Mouse (Mus musculus): ENCODE results near the gene Tgfb2. TPM values are rescaled to one million over a fixed set of nuclear protein-coding genes. Genes with fewer than 3 reads are reported as not detected.

The Tgfb2 gene
- total RNA-seq, 1 experiment = 10.4 TPM

GRCm38 (mm10) chr1:186735537-186735936 lies 29.7 kb upstream of the Tgfb2 start:
- in situ Hi-C loops (cut with MboI; ENCODE audit: low sequenced_read_pairs in 2 of 2, unreplicated experiment in 2 of 2) = no loop called here
- Histone ChIP-seq H3K36me3 (ENCODE audit: control insufficient read depth, insufficient read depth, low read length, poor library complexity, severe bottlenecking) (peaks cover 53% of the 10 kb centered on the region), H3K4me1 (ENCODE audit: control insufficient read depth in 2 of 2, insufficient read depth in 2 of 2, low read length in 2 of 2, poor library complexity in 1 of 2) (no peaks in the 10 kb centered on the region; a peak in 1 of 4 replicates), H3K9me3 (ENCODE audit: control insufficient read depth, insufficient read depth, low read depth, low read length) (no peaks in the 10 kb centered on the region), H3K4me3 (ENCODE audit: insufficient read depth in 1 of 2, low read depth in 1 of 2, low read length in 2 of 2, poor library complexity in 1 of 2, severe bottlenecking in 1 of 2) (no peak overlapping the region), H3K9ac (ENCODE audit: insufficient read depth, low read depth, low read length, poor library complexity, severe bottlenecking) (no peak overlapping the region), H3K27ac (ENCODE audit: insufficient read depth, low read depth, low read length, poor library complexity, severe bottlenecking) (no peak overlapping the region; the same call in 1 of the 2 replicates)
- no peak for DNase-seq (ENCODE audit: low read depth, low spot score)
- TF ChIP-seq CHD2 (IDR thresholded peaks at IDR 0.05; ENCODE audit: low read depth, low read length) = no peak
- TF ChIP-seq MAFK (IDR thresholded peaks at IDR 0.05; ENCODE audit: insufficient read depth, low read depth, low read length) = no peak
- no peak for TF ChIP-seq HCFC1 (IDR thresholded peaks at IDR 0.05; ENCODE audit: borderline replicate concordance, insufficient read depth, low read length)
- no peak for TF ChIP-seq ZC3H11A (IDR thresholded peaks at IDR 0.05; ENCODE audit: borderline replicate concordance, low read depth, low read length)
- TF ChIP-seq ZNF384 (IDR thresholded peaks at IDR 0.05; ENCODE audit: low read depth, low read length) = no peak

- H3K36me3 ChIP-seq (ENCODE audit: control insufficient read depth, insufficient read depth, low read length, poor library complexity, severe bottlenecking) = peaks cover 47% of the 10 kb centered on the region
- in situ Hi-C loops (cut with MboI; ENCODE audit: low sequenced_read_pairs in 2 of 2, unreplicated experiment in 2 of 2) = no loop called here
- H3K9me3 ChIP-seq (ENCODE audit: control insufficient read depth, insufficient read depth, low read depth, low read length) = no peaks in the 10 kb centered on the region
- no peak overlapping the region for H3K4me3 ChIP-seq (ENCODE audit: insufficient read depth in 1 of 2, low read depth in 1 of 2, low read length in 2 of 2, poor library complexity in 1 of 2, severe bottlenecking in 1 of 2)
- H3K4me1 ChIP-seq (ENCODE audit: control insufficient read depth in 2 of 2, insufficient read depth in 2 of 2, low read length in 2 of 2, poor library complexity in 1 of 2) = peaks cover 0 to 2% of the 10 kb centered on the region in 2 experiments; a peak in 1 of 4 replicates
- TF ChIP-seq HCFC1 (IDR thresholded peaks at IDR 0.05; ENCODE audit: borderline replicate concordance, insufficient read depth, low read length) (no peak), ZNF384 (IDR thresholded peaks at IDR 0.05; ENCODE audit: low read depth, low read length) (no peak), ZC3H11A (IDR thresholded peaks at IDR 0.05; ENCODE audit: borderline replicate concordance, low read depth, low read length) (no peak), CHD2 (IDR thresholded peaks at IDR 0.05; ENCODE audit: low read depth, low read length) (no peak), MAFK (IDR thresholded peaks at IDR 0.05; ENCODE audit: insufficient read depth, low read depth, low read length) (no peak)
- no peak overlapping the region for H3K9ac ChIP-seq (ENCODE audit: insufficient read depth, low read depth, low read length, poor library complexity, severe bottlenecking)
- H3K27ac ChIP-seq (ENCODE audit: insufficient read depth, low read depth, low read length, poor library complexity, severe bottlenecking) = no peak overlapping the region
- DNase-seq (ENCODE audit: low read depth, low spot score) = no peak
Observed at GRCm38 (mm10) chr1:186733052-186733451, 27.3 kb upstream of the Tgfb2 start.

- in situ Hi-C loops (cut with MboI; ENCODE audit: low sequenced_read_pairs in 2 of 2, unreplicated experiment in 2 of 2) = no loop called here
- Histone ChIP-seq H3K4me1 (ENCODE audit: control insufficient read depth in 2 of 2, insufficient read depth in 2 of 2, low read length in 2 of 2, poor library complexity in 1 of 2) (peaks cover 0 to 4% of the 10 kb centered on the region in 2 experiments; a peak in 2 of 4 replicates), H3K27ac (ENCODE audit: insufficient read depth, low read depth, low read length, poor library complexity, severe bottlenecking) (no peak overlapping the region), H3K4me3 (ENCODE audit: insufficient read depth in 1 of 2, low read depth in 1 of 2, low read length in 2 of 2, poor library complexity in 1 of 2, severe bottlenecking in 1 of 2) (no peak overlapping the region), H3K9ac (ENCODE audit: insufficient read depth, low read depth, low read length, poor library complexity, severe bottlenecking) (no peak overlapping the region), H3K36me3 (ENCODE audit: control insufficient read depth, insufficient read depth, low read length, poor library complexity, severe bottlenecking) (peaks cover 16% of the 10 kb centered on the region), H3K9me3 (ENCODE audit: control insufficient read depth, insufficient read depth, low read depth, low read length) (no peaks in the 10 kb centered on the region)
- no peak for DNase-seq (ENCODE audit: low read depth, low spot score)
- TF ChIP-seq MAFK (IDR thresholded peaks at IDR 0.05; ENCODE audit: insufficient read depth, low read depth, low read length) = no peak
- TF ChIP-seq ZC3H11A (IDR thresholded peaks at IDR 0.05; ENCODE audit: borderline replicate concordance, low read depth, low read length) = no peak
Observed at GRCm38 (mm10) chr1:186728778-186729177, 23.0 kb upstream of the Tgfb2 start.

- no peaks in the 10 kb centered on the region for H3K9me3 ChIP-seq (ENCODE audit: control insufficient read depth, insufficient read depth, low read depth, low read length)
- peaks cover 0 to 4% of the 10 kb centered on the region in 2 experiments; a peak in 2 of 4 replicates for H3K4me1 ChIP-seq (ENCODE audit: control insufficient read depth in 2 of 2, insufficient read depth in 2 of 2, low read length in 2 of 2, poor library complexity in 1 of 2)
- peaks cover 12% of the 10 kb centered on the region; the same call in 1 of the 2 replicates for H3K36me3 ChIP-seq (ENCODE audit: control insufficient read depth, insufficient read depth, low read length, poor library complexity, severe bottlenecking)
- DNase-seq (ENCODE audit: low read depth, low spot score) = no peak
- no peak overlapping the region for H3K9ac ChIP-seq (ENCODE audit: insufficient read depth, low read depth, low read length, poor library complexity, severe bottlenecking)
- TF ChIP-seq ZNF384 (IDR thresholded peaks at IDR 0.05; ENCODE audit: low read depth, low read length) (no peak), ZC3H11A (IDR thresholded peaks at IDR 0.05; ENCODE audit: borderline replicate concordance, low read depth, low read length) (no peak), CHD2 (IDR thresholded peaks at IDR 0.05; ENCODE audit: low read depth, low read length) (no peak), MAFK (IDR thresholded peaks at IDR 0.05; ENCODE audit: insufficient read depth, low read depth, low read length) (no peak), HCFC1 (IDR thresholded peaks at IDR 0.05; ENCODE audit: borderline replicate concordance, insufficient read depth, low read length) (no peak)
- no peak overlapping the region for H3K4me3 ChIP-seq (ENCODE audit: insufficient read depth in 1 of 2, low read depth in 1 of 2, low read length in 2 of 2, poor library complexity in 1 of 2, severe bottlenecking in 1 of 2)
- in situ Hi-C loops (cut with MboI; ENCODE audit: low sequenced_read_pairs in 2 of 2, unreplicated experiment in 2 of 2) = no loop called here
- no peak overlapping the region for H3K27ac ChIP-seq (ENCODE audit: insufficient read depth, low read depth, low read length, poor library complexity, severe bottlenecking)
Observed at GRCm38 (mm10) chr1:186726117-186726516, 20.3 kb upstream of the Tgfb2 start.

- Histone ChIP-seq H3K4me3 (ENCODE audit: insufficient read depth in 1 of 2, low read depth in 1 of 2, low read length in 2 of 2, poor library complexity in 1 of 2, severe bottlenecking in 1 of 2) (no peak overlapping the region), H3K27ac (ENCODE audit: insufficient read depth, low read depth, low read length, poor library complexity, severe bottlenecking) (no peak overlapping the region), H3K9me3 (ENCODE audit: control insufficient read depth, insufficient read depth, low read depth, low read length) (no peaks in the 10 kb centered on the region), H3K9ac (ENCODE audit: insufficient read depth, low read depth, low read length, poor library complexity, severe bottlenecking) (no peak overlapping the region), H3K4me1 (ENCODE audit: control insufficient read depth in 2 of 2, insufficient read depth in 2 of 2, low read length in 2 of 2, poor library complexity in 1 of 2) (peaks cover 0 to 2% of the 10 kb centered on the region in 2 experiments; a peak in 1 of 4 replicates), H3K36me3 (ENCODE audit: control insufficient read depth, insufficient read depth, low read length, poor library complexity, severe bottlenecking) (peaks cover 15% of the 10 kb centered on the region)
- no peak for DNase-seq (ENCODE audit: low read depth, low spot score)
- in situ Hi-C loops (cut with MboI; ENCODE audit: low sequenced_read_pairs in 2 of 2, unreplicated experiment in 2 of 2) = loop anchor here (25.0 kb wide), 3 partner anchors 260 to 1185 kb away; no protein-coding TSS in a partner anchor
- TF ChIP-seq MAFK (IDR thresholded peaks at IDR 0.05; ENCODE audit: insufficient read depth, low read depth, low read length) = no peak
- TF ChIP-seq HCFC1 (IDR thresholded peaks at IDR 0.05; ENCODE audit: borderline replicate concordance, insufficient read depth, low read length) = no peak
- no peak for TF ChIP-seq CHD2 (IDR thresholded peaks at IDR 0.05; ENCODE audit: low read depth, low read length)
Observed at GRCm38 (mm10) chr1:186722299-186722698, 16.5 kb upstream of the Tgfb2 start.

Data from ES-E14 (cell line).